Mouse (Mus musculus) forebrain, embryonic 13.5 days (tissue): Measurements from ENCODE around the gene Slc25a17. TPM values are rescaled to one million over a fixed set of nuclear protein-coding genes. Genes with fewer than 3 reads are reported as not detected.
A peak's percentile ranks its signal among the peaks of the same experiment; 100 is the strongest.

Experiments
- ATAC-seq: fragments of 200-750 bp; cut with Nextera tagmentation; 2 replicates; pipeline ENCODE4 v1.8.0; 2017
- H3K27ac ChIP-seq: fragments of 300-500 bp; sonication (generic); 2 replicates; pipeline ENCODE4 v1.5.1; 2015; ENCODE audit warnings: inconsistent platforms, mild to moderate bottlenecking, moderate library complexity
- H3K27me3 ChIP-seq: fragments of 300-500 bp; sonication (generic); 2 replicates; pipeline ENCODE4 v1.6.1; 2015; ENCODE audit warnings: mild to moderate bottlenecking, inconsistent platforms
- H3K36me3 ChIP-seq: fragments of 300-500 bp; sonication (generic); 2 replicates; pipeline ENCODE4 v1.6.1; 2015; ENCODE audit warnings: mild to moderate bottlenecking, inconsistent platforms; ENCODE audit not compliant: poor library complexity, severe bottlenecking
- H3K4me1 ChIP-seq: fragments of 300-500 bp; sonication (generic); 2 replicates; pipeline ENCODE4 v1.6.1; 2015; ENCODE audit warnings: inconsistent platforms
- H3K4me2 ChIP-seq: fragments of 300-500 bp; sonication (generic); 2 replicates; pipeline ENCODE4 v1.6.1; 2015; ENCODE audit warnings: inconsistent platforms, mild to moderate bottlenecking, moderate library complexity
- H3K4me3 ChIP-seq: fragments of 300-500 bp; sonication (generic); 2 replicates; pipeline ENCODE4 v1.5.1; 2015; ENCODE audit warnings: mild to moderate bottlenecking, inconsistent platforms
- H3K9ac ChIP-seq: fragments of 300-500 bp; sonication (generic); 2 replicates; pipeline ENCODE4 v1.6.1; 2015; ENCODE audit warnings: mild to moderate bottlenecking, inconsistent platforms
- H3K9me3 ChIP-seq: fragments of 300-500 bp; sonication (generic); replicated peaks from 2 replicates; pipeline ENCODE4 v1.6.1; 2016; ENCODE audit warnings: inconsistent platforms
- WGBS: fragments of 180-500 bp; shearing (Covaris S2); methylation state at CpG from one replicate; pipeline ENCODE4 v1.1.7; 2015; 5-methylcytosine and 5-hydroxymethylcytosine counted together
- polyA plus RNA-seq: library from polyadenylated mRNA; unstranded; fragments of >200 nt; fragmentation: Nextera tagmentation; extraction: Ambion mirVana; gene quantifications from 2 replicates; pipeline ENCODE4 v1.2.1, GENCODE M21; 2015

Gene Slc25a17
- 129 and 130 TPM in 2 replicates for polyA plus RNA-seq

- peak within 1 kb of the TSS; percentile 84 for H3K4me2 ChIP-seq
- H3K36me3 ChIP-seq, result peaks cover 26% of the 10 kb centered on the region
- H3K27me3 ChIP-seq, result no peaks in the 10 kb centered on the region
- ATAC-seq, result peak; percentile 100
- peak within 1 kb of the TSS; percentile 66 for H3K27ac ChIP-seq
- 2% methylated on average over 30 of the region's 30 CpGs for WGBS
- H3K4me1 ChIP-seq, result peaks cover 37% of the 10 kb centered on the region
- no peaks in the 10 kb centered on the region for H3K9me3 ChIP-seq
- peak within 1 kb of the TSS; percentile 71 for H3K4me3 ChIP-seq
- H3K9ac ChIP-seq, result peak within 1 kb of the TSS; percentile 77
These were observed at the start of gene Slc25a17 for GRCm38 (mm10) chr15:81360345-81361021. Gene Slc25a17 (minus strand): TSS chr15:81360812.

DNA sequence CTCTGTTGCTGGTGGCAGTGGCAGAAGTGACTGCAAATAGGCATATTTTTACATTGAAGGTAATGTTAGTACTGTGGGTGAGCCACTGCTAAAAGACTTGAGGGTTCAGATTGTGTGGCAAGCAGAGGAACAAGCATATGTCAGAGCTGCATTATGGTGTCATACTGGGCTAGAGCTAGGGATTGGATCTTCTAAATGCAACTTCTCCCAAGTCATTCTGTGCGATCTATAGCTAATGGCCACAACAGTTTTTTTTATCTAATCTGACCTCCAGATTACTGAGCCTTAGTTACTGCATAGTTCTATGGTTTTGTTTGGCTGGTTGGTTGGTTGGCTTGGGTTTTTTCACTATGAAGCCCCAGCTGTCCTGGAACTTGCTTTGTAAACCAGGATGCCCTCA is 47.6 kb upstream of the Slc25a17 start, which contains the start of gene Dnajb7:
TSS of gene Dnajb7 (minus strand) at position 101 of the 400 bp plus-strand sequence.
- no peak for ATAC-seq

GRCm38 (mm10) chr15:81405008-81405407 is 44.4 kb upstream of the Slc25a17 start:
- 88% methylated on average over 3 of the region's 3 CpGs for WGBS

More for the DNA sequence above, 47.6 kb upstream of the Slc25a17 start, which contains the start of gene Dnajb7:
- Histone ChIP-seq H3K4me2 (no peak within 1 kb of the TSS), H3K4me1 (no peaks in the 10 kb centered on the region), H3K27ac (no peak within 1 kb of the TSS), H3K36me3 (0 out of 2 replicates have a peak, but pooled peaks cover 4% of the 10 kb centered on the region), H3K4me3 (no peak within 1 kb of the TSS), H3K9me3 (no peaks in the 10 kb centered on the region), H3K27me3 (no peaks in the 10 kb centered on the region), H3K9ac (no peak within 1 kb of the TSS)
- WGBS, result 100% methylated on average over 1 of the region's 1 CpGs

DNA sequence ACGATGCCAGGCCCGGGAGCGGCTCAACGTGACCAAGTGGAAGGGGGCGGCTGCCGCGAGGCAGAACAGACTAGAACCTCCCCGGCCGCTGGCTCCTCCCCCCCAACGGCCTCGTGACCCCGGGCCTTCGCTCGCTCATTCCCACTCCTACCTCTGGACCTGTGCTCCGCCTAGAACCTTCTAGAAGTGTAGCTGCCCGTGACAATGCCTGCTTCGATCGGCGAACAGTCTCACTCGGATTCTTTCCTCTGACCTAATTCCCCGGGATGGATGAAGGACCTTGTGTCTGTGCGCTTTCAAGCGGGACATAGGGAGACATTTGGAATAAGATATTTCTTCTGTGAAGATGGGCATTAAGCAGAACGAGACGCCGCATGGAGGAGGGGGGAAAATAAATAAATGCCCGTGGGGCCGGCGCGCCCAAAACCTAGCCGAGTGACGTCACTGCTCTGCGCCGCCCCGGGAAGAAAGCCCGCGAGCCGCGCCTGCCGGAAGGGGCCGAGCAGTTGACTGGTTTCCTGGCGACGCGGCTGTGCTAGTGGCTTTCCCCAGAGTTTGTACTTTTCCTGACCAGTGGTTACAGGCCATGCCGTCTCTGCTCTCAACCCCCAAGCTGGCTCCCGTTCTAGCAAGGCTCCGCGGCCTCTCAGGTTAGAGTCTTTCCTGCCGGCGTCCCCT is 39.2 kb upstream of the Slc25a17 start, which contains the start of the genes St13 and Xpnpep3:
TSS of gene St13 (minus strand) at position 440 of the 678 bp plus-strand sequence.
TSS of gene Xpnpep3 (plus strand) at position 501 of the 678 bp plus-strand sequence.
- ATAC-seq, result peak; percentile 98
- Histone ChIP-seq H3K4me3 (peak within 1 kb of the TSS; percentile 89), H3K27me3 (no peaks in the 10 kb centered on the region), H3K9me3 (no peaks in the 10 kb centered on the region), H3K27ac (peak within 1 kb of the TSS; percentile 94), H3K9ac (peak within 1 kb of the TSS; percentile 93), H3K36me3 (no peaks in the 10 kb centered on the region), H3K4me2 (peak within 1 kb of the TSS; percentile 73), H3K4me1 (peaks cover 34% of the 10 kb centered on the region)
- WGBS, result under 1% methylated on average over 50 of the region's 50 CpGs

More at GRCm38 (mm10) chr15:81405008-81405407, 44.4 kb upstream of the Slc25a17 start:
- no peak for ATAC-seq
- no peak overlapping the region for H3K4me2 ChIP-seq
- H3K27ac ChIP-seq, result no peak overlapping the region
- H3K36me3 ChIP-seq, result 0 out of 2 replicates have a peak, but pooled peaks cover 4% of the 10 kb centered on the region
- H3K9me3 ChIP-seq, result no peaks in the 10 kb centered on the region
- no peak overlapping the region for H3K4me3 ChIP-seq
- no peaks in the 10 kb centered on the region for H3K27me3 ChIP-seq
- peaks cover 10% of the 10 kb centered on the region for H3K4me1 ChIP-seq
- no peak overlapping the region for H3K9ac ChIP-seq

- Histone ChIP-seq H3K9me3 (no peaks in the 10 kb centered on the region), H3K4me1 (peaks cover 34% of the 10 kb centered on the region), H3K9ac (peak overlapping the region; percentile 93), H3K4me2 (peak overlapping the region; percentile 73), H3K27me3 (no peaks in the 10 kb centered on the region), H3K27ac (peak overlapping the region; percentile 94), H3K4me3 (peak overlapping the region; percentile 89), H3K36me3 (no peaks in the 10 kb centered on the region)
- under 1% methylated on average over 21 of the region's 21 CpGs for WGBS
- no peak for ATAC-seq
These were observed 38.7 kb upstream of the Slc25a17 start for GRCm38 (mm10) chr15:81399297-81399637.

DNA sequence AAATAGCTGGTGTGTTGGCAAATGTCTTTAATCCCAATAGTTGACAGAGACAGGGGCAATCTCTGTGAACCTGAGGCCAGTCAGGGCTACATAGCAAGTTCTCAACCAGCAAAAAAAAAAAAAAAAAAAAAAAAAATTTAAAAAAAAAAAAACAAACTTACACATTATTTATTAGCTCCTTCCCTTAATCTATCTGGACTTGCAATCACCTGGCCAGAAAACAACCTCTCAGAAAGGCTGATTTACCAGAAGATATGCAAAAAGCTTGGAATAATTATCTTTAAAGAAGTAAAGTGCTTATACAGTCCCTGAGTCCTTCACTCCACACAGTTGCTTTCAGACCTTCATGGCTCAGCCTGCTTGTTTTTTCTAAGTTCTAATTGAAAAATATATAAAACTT is 37.6 kb upstream of the Slc25a17 start:
- peak overlapping the region; percentile 89 for H3K4me3 ChIP-seq
- H3K27ac ChIP-seq, result no peak overlapping the region
- no peaks in the 10 kb centered on the region for H3K36me3 ChIP-seq
- H3K4me2 ChIP-seq, result peak overlapping the region; percentile 73
- no peaks in the 10 kb centered on the region for H3K27me3 ChIP-seq
- peak overlapping the region; percentile 93 for H3K9ac ChIP-seq
- H3K4me1 ChIP-seq, result peaks cover 34% of the 10 kb centered on the region
- no peak for ATAC-seq
- H3K9me3 ChIP-seq, result no peaks in the 10 kb centered on the region

- Histone ChIP-seq H3K4me3 (no peak overlapping the region), H3K27me3 (no peaks in the 10 kb centered on the region), H3K9me3 (no peaks in the 10 kb centered on the region), H3K4me1 (peaks cover 24% of the 10 kb centered on the region), H3K36me3 (peaks cover 24% of the 10 kb centered on the region), H3K27ac (no peak overlapping the region), H3K4me2 (no peak overlapping the region), H3K9ac (no peak overlapping the region)
- WGBS, result 91% methylated on average over 8 of the region's 8 CpGs
- no peak for ATAC-seq
These were observed 33.8 kb upstream of the Slc25a17 start for GRCm38 (mm10) chr15:81394211-81394915.

GRCm38 (mm10) chr15:81392997-81393396 is 32.4 kb upstream of the Slc25a17 start:
- peaks cover 37% of the 10 kb centered on the region for H3K36me3 ChIP-seq
- H3K9ac ChIP-seq, result no peak overlapping the region
- no peak overlapping the region for H3K4me3 ChIP-seq
- H3K9me3 ChIP-seq, result no peaks in the 10 kb centered on the region
- H3K4me2 ChIP-seq, result no peak overlapping the region
- no peaks in the 10 kb centered on the region for H3K27me3 ChIP-seq
- peaks cover 14% of the 10 kb centered on the region for H3K4me1 ChIP-seq
- no peak overlapping the region for H3K27ac ChIP-seq
- ATAC-seq, result no peak

DNA sequence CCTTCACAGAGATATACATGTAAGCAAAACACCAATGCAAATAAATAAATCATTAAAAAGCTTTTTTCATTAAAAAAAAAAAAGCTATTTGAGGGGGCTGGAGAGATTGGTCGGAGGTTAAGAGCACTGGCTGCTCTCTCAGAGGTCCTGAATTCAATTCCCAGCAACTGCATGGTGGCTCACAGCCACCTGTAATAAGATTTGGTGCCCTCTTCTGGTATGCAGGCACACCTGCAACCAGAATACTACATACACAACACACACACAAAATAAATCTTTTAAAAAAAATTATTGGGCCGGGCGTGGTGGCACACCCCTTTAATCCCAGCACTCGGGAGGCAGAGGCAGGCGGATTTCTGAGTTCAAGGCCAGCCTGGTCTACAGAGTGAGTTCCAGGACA is 25.7 kb upstream of the Slc25a17 start:
- H3K27ac ChIP-seq, result no peak overlapping the region
- H3K4me2 ChIP-seq, result no peak overlapping the region
- H3K4me1 ChIP-seq, result no peaks in the 10 kb centered on the region
- ATAC-seq, result no peak
- no peaks in the 10 kb centered on the region for H3K27me3 ChIP-seq
- 95% methylated on average over 5 of the region's 5 CpGs for WGBS
- H3K4me3 ChIP-seq, result no peak overlapping the region
- H3K9me3 ChIP-seq, result no peaks in the 10 kb centered on the region
- no peak overlapping the region for H3K9ac ChIP-seq
- H3K36me3 ChIP-seq, result peaks cover 94% of the 10 kb centered on the region

- H3K4me1 ChIP-seq, result no peaks in the 10 kb centered on the region
- H3K36me3 ChIP-seq, result peaks cover 83% of the 10 kb centered on the region
- no peak overlapping the region for H3K27ac ChIP-seq
- no peak for ATAC-seq
- H3K27me3 ChIP-seq, result no peaks in the 10 kb centered on the region
- no peak overlapping the region for H3K4me3 ChIP-seq
- no peak overlapping the region for H3K4me2 ChIP-seq
- 94% methylated on average over 2 of the region's 2 CpGs for WGBS
- no peak overlapping the region for H3K9ac ChIP-seq
- no peaks in the 10 kb centered on the region for H3K9me3 ChIP-seq
These were observed 18.2 kb upstream of the Slc25a17 start for GRCm38 (mm10) chr15:81378845-81379244.

DNA sequence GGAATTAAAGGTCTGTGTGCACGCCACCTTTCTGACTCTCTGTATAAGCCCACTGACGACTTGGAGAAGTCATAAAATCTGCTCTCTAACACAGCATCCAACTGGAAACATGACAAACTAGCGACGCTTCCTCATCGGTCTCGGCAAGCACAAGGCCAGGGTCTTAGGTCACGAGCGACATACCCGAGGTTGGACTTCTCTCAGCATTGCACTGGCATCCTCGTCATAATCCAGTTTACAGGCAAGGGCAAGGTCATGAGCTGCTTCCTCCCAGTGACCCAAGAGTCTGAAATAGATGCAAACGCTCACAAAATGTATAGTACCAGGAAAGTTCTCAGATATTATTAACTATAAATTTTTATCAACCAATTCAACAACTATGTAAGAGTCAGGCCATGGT is 14.0 kb upstream of the Slc25a17 start:
- H3K4me1 ChIP-seq, result no peaks in the 10 kb centered on the region
- H3K27ac ChIP-seq, result no peak overlapping the region
- no peak overlapping the region for H3K4me3 ChIP-seq
- peaks cover 83% of the 10 kb centered on the region for H3K36me3 ChIP-seq
- H3K27me3 ChIP-seq, result no peaks in the 10 kb centered on the region
- WGBS, result 95% methylated on average over 11 of the region's 11 CpGs
- no peaks in the 10 kb centered on the region for H3K9me3 ChIP-seq
- H3K4me2 ChIP-seq, result no peak overlapping the region
- no peak overlapping the region for H3K9ac ChIP-seq
- ATAC-seq, result no peak

DNA sequence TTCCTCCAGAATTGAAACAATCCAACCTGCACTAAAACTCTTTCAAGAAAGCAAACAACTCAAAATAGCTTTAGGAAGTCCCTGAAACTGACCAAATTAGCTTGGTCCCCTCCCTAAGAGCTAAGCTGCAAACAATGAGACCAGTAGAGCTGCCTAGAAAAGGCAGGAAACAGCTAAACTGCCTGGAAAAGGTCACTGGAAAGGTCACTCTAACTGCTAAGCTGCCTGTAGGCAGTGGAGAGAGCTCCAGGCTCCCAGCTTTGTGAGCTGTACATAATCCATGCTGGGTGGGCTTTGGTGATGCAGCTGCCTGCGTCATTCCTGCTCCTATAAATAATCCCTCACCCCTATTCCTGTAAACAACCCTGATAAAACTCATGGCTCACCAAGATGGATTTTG is 9.7 kb upstream of the Slc25a17 start:
- peaks cover 91% of the 10 kb centered on the region for H3K36me3 ChIP-seq
- H3K4me2 ChIP-seq, result no peak overlapping the region
- H3K27me3 ChIP-seq, result no peaks in the 10 kb centered on the region
- WGBS, result 26% methylated on average over 1 of the region's 1 CpGs
- H3K4me1 ChIP-seq, result no peaks in the 10 kb centered on the region
- no peak overlapping the region for H3K27ac ChIP-seq
- H3K9ac ChIP-seq, result no peak overlapping the region
- no peak overlapping the region for H3K4me3 ChIP-seq
- no peaks in the 10 kb centered on the region for H3K9me3 ChIP-seq
- no peak for ATAC-seq
